Mouse (Mus musculus) gonadal fat pad, adult 2 months (tissue): ENCODE data around the gene Marveld1. TPM values are rescaled to one million over a fixed set of nuclear protein-coding genes. Genes with fewer than 3 reads are reported as not detected.

Experiments used
- DNase-seq: peaks from one replicate; pipeline ENCODE4 v3.0.0-alpha.2; 2012; ENCODE audit warnings: low read depth
- polyA plus RNA-seq: library from polyadenylated mRNA; depleted of rRNA; stranded (reverse); fragments of >200 nt; gene quantifications from 2 replicates; pipeline ENCODE4 v1.2.3, GENCODE M21; 2012

Gene Marveld1
- polyA plus RNA-seq, 1 experiment = 58.9 TPM

DNA sequence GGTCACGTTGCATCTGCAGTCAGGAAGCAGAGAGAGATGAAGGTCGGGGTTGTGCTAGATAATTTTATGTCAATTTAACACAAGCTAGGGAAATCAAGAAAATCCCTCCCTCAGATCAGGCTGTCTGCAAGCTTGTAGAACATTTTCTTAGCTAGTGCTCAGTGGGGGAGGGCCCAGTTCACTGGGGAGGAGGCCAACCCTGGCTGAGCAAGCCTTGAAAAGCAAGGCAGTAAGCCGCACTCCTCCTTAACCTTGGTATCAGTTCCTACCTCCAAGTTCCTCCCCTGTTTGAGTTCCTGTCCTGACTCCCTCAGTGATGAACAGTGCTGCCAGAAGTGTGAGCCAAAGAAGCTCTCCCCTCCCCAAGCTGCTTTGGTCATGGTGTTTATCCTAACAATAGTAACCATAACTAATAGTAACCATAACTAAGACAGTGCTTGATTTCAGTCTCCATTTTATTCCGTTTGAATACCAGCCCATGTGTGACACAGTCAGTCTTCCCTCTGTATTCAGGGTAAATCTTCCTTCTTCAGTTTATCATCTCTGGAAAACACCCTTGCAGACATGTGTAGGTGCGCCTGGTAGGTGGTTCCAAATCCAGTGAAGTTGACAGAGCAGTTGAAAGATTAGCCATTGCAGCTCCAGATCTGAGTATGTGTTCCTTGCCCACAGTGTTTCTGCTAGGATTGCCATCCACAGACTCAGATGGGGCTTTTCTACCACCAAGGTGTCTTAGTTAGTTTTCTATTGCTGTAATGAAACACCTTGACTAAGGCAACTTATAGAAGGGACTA, 7.3 kb upstream of the Marveld1 start:
- no peak for DNase-seq

DNA sequence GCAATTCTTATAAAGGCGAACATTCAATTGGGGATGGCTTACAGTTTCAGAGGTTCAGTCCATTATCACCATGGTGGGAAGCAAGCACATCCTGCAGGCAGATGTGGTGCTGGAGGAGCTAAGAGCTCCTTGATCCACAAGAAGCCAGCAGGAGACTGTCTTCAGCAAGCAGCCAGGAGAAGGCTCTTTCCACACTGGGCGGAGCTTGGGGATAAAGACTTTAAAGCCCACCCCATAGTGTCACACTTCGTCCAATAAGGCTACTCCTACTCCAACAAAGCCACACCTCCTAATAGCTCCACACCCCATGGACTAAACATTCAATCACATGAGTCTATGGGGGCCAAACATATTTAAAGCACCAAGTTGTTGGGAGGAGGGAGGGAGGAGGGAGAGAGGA, 5.2 kb upstream of the Marveld1 start:
- no peak for DNase-seq

DNA sequence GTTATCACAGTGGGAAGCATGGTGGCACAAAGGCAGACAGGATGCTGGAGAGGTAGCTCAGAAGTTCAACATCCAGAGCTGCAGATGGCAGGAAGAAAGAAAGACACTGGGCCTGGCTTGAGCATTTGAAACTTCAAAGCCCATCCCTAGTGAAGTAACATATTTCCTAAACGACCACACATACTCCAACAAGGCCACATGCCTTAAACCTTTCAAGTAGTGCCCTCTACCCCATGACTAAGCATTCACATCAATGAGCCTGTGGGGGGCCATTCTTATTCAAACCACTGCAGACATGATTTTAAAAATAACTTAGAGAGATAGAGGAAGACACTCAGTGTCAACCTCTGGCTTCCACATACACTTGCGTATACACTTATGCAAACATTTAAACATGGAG, 4.4 kb upstream of the Marveld1 start:
- DNase-seq = no peak

DNA sequence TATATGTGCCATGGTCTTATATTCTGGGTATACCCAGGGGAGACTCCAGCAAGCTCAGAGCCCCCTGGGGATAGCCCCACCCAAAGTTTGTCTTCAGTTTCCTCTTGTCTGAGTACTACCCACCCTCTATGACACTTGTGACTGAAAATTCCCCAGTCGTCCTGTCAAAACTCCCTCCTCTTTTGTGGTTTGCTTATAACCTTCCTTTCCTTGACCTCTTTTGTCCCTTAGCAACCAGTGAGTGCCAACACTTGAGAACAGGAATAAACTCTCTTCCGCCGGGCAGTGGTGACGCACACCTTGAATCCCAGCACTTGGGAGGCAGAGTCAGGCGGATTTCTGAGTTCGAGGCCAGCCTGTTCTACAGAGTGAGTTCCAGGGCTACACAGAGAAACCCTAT, 3.1 kb upstream of the Marveld1 start:
- no peak for DNase-seq

DNA sequence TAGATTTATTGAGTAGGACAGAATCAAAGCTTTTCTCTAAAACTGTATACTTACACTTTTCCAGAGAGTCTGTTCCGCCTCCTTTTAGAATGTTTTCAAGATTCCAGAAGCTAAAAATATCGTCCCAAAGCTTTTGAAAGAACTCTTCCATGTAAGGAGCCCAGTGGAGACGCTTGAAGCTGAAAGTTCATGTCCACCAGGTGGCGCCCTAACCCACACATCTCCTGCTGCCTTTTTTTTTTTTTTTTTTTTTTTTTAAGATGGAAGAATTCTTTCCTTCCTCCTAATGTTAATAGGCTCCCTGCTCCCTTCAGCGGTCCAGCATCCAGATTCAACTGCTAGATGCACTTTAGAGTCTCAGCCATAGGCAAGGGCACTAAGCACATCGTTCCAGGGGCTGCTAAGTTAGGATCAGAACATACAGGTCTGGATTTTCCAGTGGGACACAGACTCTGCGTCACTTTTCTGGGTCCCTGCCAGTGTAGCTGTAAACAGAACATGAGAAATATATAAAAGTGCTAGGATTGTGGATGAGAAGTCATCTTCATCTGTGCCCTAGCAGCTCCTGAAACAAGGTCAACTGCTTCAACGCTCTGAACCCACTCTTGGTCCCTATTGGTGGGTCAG, 2.5 kb upstream of the Marveld1 start:
- DNase-seq = no peak

DNA sequence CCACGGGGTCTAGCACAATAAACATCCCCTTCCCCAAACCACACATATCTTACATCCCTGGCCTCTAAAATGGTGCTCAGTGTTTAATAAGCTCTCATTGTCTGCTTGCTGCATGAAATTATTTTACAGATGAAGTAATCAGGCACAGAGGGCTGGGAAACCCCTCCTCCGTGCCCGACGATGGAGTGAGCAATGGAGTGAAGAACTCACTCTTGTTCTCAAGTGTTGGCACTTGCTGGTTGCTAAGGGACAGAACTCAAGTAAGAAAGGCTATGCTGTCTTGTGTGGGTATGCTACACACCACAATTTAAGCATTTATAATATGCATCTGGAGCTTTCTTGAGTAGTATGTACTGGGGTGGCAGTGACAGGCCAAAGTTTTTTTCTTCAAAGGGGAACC, 2.0 kb upstream of the Marveld1 start:
- no peak for DNase-seq

DNA sequence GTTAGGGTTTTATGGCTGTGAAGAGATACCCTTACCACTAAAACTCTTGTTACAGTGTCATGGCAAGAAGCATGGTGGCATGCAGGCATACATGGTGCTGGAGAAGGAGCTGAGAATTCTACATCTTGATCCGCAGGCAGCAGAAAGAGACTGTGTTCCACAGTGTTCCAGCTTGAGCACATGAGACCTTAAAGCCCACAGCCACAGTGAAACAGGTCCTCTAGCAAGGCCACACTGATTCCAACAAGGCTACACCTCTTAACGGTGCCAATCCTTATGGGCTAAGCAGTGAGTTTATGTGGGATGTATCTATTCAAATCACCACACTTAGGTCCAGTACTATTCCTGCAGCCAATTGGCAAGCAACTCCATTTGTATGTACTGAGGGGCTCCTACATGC, 1.5 kb upstream of the Marveld1 start:
- no peak for DNase-seq

DNA sequence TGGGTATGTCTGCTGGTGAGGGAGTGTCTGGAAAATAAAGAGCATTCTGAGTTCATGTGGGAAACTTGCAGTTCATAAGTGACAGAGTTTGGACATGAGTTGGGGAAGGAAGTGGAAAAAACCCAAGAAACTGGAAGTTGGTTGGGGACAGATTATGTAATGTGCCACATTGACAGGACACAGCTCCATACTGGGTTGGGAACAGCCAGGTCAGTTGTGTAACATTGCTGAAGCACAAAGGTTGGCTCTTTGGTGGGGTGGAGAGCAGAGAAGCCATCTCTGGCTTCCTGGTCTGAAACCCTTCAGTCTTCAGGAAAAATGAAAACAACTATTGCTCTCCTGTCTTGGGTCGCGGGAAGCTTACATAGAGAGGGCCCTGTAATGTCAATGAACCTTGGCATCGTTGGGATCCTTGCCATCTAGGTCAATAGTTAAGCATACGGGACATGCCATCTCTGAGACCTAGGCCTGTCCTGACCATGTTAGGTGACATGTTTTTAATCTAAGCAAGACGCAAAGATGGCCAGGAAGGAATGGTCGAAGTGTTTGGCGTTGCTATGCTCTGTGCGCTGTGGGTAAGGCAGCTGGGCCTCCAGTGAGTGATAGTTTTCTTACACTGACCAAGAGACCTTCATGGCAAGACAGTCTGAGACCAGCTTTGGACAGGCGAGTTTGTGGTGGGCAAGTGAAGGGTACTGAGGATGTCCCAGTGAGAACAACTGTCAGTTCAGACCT, 757 bp upstream of the Marveld1 start:
- DNase-seq = no peak

DNA sequence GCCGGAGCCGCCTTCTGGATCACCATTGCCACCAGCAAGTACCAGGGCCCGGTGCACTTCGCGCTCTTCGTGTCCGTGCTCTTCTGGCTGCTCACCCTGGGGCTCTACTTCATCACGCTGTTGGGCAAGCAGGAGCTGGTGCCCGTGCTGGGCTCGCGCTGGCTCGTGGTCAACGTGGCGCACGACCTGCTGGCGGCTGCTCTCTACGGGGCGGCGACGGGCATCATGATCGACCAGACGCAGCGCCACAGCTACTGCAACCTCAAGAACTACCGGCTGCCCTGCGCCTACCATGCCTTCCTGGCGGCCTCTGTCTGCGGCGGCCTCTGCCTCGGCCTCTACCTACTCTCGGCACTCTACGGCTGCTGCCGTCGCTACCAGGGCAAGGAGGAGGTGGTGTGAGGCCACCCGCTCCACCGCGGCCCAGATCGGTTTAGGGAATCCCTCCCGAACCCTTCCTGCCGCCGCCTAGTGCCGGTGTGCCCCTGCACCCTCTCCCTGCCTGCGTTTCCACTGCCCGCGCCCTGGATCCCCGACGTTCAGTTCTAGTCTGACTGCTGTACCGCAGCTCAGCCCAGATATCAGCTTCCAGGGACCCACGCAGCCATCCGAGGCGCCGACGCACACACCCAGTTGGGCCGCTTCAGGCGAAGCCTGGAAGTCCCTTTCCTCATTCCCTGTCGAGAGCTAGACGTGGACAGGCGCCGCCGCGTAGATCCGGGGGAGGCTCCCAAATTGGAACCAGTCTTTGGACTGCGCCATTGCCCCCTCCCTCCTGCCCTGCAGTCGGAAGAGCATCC, 769 bp downstream of the Marveld1 start:
- DNase-seq = no peak

DNA sequence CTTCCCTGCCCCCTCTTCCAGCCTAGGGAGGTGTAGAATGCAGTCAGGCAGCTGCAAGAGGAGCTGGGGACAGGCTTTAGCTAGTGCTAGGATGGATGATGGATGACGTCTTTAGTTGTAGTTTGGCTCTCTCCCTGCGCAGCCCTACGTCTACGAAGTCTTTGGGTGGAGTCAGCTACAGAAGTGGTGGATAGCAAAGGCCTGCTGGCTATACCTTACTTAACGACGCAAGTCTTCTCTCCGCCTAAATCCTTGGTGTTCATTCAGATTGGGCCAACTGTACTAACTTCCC, 1.3 kb downstream of the Marveld1 start:
- no peak for DNase-seq

DNA sequence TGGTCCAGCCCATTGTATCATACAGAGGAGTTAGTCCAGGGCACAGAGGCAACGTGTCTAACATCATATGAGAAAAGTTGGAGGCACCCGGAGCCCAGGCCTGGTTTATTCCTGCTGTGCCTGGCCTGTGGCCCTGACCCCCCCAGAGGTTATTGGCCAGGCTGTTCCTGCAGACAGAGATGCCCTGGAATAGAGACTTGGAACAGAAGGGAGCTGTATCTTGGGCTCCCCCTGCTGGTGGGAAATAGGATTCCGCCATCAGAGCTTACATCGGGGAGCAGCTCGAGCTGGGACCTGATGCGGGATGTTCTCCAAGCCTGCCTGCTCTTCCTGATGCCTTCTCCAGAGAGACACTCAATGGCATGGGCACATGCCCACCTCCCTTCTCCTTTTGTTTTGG, 4.8 kb downstream of the Marveld1 start:
- no peak for DNase-seq

DNA sequence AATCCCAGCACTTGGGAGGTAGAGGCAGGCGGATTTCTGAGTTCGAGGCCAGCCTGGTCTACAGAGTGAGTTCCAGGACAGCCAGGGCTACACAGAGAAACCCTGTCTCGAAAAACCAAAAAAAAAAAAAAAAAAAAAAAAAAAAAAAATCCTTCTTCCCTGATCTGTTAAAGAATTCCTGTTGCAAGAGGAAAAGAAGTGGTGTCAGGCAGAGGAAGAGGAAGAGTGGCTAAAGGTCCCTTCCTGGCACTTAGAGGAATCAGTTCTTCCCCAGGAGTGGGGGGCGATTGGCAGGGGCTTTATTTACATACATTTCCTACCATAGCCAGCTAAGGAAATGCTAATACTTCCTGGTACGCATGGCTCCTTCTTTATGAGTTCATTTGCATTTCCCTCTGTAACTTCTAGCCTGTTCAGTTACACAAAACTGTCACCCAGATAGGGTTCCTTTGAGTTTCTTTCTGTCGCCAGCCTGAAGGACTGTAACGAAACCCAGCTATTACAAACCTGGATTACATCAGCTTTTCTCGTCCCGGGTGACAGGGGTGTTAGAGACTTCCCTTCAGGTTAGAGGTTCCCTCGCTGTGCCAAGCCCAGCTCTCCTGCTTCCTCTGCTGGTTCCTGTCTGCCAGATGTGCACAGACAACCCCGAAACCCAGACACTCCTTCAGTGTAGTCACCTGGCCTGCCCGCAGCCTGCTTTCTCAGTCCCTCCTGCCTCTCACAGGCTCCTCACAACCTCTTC, 10.5 kb downstream of the Marveld1 start:
- no peak for DNase-seq

DNA sequence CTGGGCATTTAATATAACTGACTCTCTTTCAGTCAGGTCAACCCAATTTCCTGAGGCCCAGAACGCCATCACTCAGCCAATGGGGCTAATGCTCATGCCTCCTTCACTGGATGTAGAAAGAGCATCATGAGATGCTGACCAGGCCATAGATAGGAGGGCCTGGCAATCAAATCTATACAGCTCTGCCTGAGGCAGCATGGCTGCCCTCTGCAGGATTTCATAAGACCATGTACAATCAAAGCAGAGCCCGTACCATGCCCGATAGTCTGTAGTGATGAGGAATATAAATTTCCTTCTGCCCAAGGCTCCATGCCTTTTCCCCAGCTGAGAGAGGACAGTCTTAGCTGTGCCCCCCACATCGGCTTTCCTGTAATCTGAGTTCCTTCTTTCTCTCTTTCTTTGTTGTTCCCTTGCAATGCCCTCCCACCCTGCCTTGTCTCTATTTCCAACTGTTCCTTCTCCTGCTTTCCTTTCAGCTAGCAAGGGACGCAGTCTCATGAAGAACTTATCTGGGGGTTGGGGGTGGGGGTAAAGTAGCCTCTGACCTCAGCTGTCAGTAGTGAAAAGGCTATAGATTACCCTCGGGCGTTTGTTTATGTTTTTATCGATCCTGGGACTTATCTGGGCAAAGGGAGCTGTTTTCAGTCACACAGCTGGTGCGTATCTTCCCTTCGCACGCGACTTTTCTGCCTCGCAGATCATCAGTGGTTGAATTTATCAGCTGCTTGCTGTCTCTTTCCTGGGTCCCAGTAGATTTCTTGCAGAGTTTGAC, 11.2 kb downstream of the Marveld1 start:
- DNase-seq = no peak

DNA sequence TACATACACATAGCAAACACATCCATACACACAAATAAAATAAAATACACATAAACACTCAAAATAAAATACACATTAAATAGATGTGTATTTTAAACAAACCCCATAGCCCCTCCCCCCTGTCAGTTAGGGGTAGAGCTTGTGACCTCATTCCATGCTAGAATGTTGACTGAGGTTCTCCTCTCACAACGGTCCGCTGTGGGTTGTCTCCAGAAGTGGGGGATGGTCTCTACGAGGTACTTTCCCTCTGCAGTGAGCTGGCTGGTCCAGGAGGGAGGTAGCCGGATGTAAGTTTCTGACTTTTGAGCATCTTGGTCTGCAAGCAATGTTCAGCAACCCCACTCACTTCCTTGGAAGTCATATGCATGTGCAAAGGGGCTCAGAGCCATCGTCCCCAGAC, 16.6 kb downstream of the Marveld1 start, which contains the start of gene Zfyve27:
Gene Zfyve27, plus strand, starts transcription at position 188 of the 400 bp plus-strand sequence.
- no peak for DNase-seq

DNA sequence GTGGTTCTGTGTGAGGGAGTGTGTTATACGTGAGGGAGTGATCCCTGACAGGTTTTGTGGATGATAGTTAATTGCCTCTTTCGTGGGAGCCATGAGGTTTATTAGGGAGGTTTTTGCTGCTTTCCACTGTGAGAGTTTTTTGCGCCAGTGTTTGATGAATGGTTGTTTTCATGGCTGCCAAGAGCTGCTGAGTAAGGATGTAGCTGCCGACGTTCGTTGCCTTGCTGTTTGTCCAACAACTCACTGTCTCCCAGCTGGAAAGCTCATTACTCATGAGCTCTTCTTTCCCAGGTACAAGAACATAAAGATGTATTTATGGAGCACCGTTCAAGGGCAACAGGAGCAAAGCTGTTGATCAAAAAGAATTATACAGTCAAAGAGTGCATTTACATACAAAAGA, 17.0 kb downstream of the Marveld1 start:
- no peak for DNase-seq

DNA sequence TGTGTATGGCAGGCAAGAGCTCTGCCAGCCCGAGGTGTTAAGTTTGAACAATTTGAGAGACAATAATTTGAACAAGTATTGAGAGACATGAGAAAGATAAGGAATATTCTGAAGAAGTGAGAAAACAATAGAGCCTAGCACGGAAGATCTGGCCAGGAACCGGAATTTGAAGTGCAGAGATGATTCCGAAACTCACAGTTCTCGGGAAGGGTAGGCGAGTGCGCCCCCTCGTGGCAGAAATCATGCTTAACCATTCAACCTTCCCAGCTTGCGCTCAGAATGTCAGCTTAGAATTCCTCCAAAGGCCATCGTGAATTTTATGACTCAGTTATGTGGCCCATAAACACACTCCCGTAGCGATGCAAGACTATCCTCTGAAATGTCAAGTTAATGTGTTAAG, 18.9 kb downstream of the Marveld1 start:
- DNase-seq = no peak

DNA sequence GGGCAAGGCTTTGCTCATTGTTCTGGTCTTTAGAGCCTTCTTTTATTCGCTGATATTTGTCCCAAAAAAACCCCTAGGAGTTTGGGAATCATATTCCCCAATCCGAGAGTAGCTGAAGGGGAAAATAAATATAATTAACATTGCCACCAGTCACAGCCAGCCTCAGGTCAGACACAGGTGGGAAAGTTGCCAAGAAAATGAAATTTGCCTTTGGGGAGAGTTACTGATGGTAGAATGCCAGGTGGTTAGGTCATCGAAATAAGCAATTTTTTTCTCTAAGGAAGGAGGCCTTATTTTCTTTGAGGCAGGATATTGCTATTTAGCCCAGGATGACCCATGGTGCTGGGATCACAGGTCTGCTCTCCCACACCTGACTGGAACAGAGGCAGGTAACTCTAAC, 19.6 kb downstream of the Marveld1 start:
- no peak for DNase-seq

DNA sequence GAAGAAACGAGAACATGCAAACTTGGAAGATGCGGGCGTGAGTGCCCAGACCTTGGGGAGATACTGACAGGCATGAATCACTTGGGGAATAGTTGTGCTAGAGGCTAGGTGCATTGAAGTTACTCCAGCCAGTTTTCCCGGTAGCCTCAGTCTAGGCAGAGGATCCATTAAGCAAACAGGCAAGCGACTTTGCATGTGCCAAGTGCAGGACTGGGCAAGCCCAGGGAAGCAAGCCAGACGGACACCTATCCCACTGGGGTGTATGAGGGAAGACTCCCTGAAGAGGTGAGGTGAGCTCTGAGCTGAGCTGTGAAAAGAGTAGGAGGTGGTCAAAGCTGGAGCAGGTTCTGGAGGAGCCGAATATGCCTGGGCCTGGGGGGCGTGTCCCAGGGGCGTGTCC, 20.3 kb downstream of the Marveld1 start:
- DNase-seq = peak; percentile 65

DNA sequence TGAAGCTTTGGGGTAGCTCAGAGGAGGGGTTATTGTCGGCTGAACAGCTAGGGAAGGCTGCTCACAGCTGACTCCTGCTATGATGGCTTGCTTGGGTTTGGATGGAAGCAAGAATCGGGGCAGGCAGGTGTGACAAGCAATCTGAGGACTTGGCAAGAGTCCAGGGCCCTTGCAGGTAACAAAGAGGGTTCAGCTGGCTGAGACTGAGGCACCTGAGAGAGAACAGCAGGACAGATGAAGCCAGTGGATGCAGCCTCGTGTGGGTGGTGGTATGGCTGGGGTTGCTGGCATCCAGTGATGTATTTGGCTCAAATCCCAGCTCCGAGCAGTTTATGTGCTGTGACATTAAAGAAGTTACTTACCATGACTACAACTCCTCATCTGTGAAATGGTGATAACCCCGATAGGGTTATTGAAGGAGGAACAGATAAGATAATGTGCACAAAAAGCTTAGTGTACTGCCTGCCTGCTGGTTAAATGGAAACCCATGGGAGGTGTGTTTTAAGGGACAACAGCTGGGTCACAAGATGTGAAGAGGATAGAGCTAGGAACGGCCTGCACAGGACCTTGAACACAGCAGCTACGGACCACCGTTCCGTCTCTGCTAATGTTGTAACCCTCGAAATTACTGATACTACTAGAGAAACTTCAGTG, 22.2 kb downstream of the Marveld1 start:
- no peak for DNase-seq
